Mouse (Mus musculus) granulocyte monocyte progenitor cell, adult 5-6 weeks (primary cell): ENCODE data around the gene Vps9d1. TPM values are rescaled to one million over a fixed set of nuclear protein-coding genes. Genes with fewer than 3 reads are reported as not detected.
"Not testable (repeated sequence)": the region's sequence is repeated elsewhere in the genome, so short reads cannot be mapped to it uniquely, and the experiment has no call there.

Source experiments
- ATAC-seq: replicated peaks from 2 replicates; pipeline ENCODE4 v1.8.0; 2016; ENCODE audit warnings: mild to moderate bottlenecking, moderate TSS enrichment, inconsistent platforms; ENCODE audit not compliant: poor library complexity, severe bottlenecking
- total RNA-seq, 2 experiments: library from RNA; stranded (forward) in 1 of 2; stranded (reverse) in 1 of 2; fragments of 200-712, 200-1000 nt in 1 of 2; fragments of >200 nt in 1 of 2; fragmentation: Nextera tagmentation in 1 of 2; gene quantifications; 2 replicates each; pipeline ENCODE4 v1.2.3; 2014 to 2017

Gene Vps9d1
- total RNA-seq, 2 experiments from 2014 or later = 19.6 to 20.8 TPM

DNA sequence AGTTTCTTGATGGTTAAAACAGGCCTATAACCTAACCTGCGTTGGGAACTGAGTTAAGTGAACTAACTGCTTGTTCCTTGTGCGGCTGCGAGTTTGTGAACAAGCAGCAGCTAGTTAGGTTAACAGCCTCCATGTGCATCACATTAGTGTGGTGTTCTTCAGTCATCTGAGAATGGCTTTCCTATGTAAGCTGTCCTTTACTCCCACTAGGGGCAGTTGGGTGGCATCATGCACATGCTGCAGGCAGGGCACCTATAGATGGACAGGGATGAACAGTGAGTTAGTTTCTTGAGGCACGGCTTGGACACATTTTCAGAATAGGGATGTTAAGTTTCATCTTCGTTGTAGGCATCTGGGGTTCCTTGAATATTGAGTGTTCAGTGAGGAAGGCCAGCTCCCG, 1.0 kb upstream of the Vps9d1 start:
- ATAC-seq = no peak

DNA sequence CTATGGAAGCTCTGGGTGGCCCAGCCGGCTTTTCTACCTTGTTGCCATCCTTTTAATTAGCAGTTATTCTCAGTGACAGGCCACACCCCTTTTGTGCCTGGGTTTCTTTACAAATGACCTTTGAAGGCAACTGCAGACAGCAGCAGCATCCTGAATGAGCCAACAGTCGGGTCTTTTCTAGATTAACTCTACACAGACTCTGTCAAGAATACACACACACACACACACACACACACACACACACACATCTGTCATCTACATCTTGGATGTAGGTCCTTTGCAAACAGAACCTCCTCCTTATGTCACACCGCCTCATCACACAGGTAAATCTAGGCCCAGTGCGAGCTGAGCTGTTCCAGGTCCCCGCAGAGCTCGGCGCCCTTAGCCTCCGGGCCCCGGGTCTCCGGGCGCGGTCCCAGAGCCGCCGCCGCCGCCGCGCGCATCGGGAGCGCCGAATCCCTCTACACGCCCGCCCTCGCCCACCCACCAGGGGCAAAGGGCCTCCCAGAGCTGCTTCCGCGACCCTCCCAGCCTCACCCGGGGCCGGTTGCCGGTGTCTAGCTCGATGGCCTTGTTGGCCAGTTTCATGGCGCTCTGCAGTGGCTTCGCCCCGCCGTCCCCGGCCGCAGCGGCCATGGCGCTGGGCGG, 573 bp downstream of the Vps9d1 start:
- ATAC-seq = no peak

DNA sequence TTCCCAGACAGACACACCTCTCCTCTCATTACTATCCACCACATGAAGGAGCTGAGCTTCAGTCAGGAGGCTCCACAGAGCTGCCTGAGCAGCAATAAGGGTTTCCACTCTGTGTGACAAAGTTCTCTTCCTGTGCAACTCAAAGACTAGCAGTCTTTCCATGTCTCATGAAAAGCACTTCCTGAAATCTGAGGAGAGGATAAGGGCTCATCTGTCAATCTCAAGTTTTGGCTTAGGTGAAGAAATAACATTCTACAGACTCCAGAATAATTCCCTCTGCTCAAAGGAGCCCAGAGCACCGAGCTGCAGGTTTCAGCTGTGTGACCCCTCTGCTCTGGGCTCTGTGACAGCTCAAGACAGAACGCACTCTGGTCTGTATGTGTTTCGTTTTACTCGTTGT, 1.2 kb downstream of the Vps9d1 start:
- peak; percentile 28; the same call in 1 of the 2 replicates for ATAC-seq

DNA sequence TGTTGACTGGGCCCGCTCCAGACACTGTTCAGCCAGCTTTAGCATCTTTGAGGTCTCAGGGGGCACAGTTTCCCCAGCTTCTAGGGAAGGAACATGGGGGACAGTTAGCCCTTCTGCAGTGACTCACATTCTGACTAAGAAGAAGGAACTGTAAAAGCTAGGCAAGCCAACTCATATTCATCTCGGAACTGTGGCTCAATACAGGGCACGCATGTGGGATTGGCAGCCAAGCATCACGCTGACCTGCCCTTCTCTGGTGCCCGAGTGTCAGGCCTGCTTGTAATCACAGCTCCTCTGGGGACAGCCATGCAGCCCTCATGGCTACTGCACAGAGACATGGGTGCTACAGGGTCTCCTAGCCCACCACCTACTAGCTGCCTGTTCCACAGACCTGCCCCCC, 3.2 kb downstream of the Vps9d1 start:
- no peak for ATAC-seq

GRCm38 (mm10) chr8:123248596-123248995, 5.6 kb downstream of the Vps9d1 start:
- ATAC-seq = peak; percentile 75

- no peak for ATAC-seq
Observed at GRCm38 (mm10) chr8:123247748-123248147, 6.4 kb downstream of the Vps9d1 start.

DNA sequence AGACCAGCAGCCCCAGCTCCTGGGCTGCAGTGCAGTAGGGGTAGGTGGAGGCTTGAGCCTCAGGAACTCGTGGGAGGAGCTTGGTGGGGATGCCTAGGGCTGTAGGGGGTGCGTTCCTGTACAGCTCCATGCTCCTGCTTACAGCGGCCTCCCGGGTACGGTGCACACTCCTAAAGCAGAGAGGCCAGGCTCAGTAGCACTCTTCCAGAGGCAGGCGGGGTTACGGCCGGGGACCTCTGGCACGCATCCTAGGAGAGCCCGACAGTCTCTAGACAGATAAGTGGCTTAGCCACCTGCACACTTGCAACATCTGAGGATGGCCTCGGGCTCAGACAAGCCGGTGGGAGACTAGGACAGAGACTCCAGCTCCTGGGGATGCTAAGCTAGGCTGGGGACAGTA, 8.6 kb downstream of the Vps9d1 start:
- ATAC-seq = no peak

DNA sequence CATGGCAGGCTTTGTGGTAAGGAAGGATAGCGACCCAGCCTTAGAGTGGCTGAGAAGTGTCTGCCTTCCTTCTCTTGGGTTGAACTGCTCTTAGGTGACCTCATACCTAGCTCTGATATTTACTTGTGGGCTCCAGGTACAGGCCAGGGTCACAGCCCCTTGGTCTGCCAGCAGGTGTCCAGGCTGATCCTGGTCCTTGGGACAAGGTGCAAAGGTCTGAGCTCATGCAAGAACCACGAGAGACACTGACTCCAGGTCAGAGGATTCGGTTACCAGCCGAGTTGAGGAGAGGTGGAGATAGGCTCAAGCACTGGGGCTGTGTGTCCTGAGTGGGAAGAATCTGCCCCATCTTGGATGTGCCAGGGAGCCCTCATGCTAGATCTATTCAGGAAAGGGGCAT, 9.8 kb downstream of the Vps9d1 start:
- no peak for ATAC-seq

GRCm38 (mm10) chr8:123243053-123243452, 11.1 kb downstream of the Vps9d1 start:
- ATAC-seq = no peak

DNA sequence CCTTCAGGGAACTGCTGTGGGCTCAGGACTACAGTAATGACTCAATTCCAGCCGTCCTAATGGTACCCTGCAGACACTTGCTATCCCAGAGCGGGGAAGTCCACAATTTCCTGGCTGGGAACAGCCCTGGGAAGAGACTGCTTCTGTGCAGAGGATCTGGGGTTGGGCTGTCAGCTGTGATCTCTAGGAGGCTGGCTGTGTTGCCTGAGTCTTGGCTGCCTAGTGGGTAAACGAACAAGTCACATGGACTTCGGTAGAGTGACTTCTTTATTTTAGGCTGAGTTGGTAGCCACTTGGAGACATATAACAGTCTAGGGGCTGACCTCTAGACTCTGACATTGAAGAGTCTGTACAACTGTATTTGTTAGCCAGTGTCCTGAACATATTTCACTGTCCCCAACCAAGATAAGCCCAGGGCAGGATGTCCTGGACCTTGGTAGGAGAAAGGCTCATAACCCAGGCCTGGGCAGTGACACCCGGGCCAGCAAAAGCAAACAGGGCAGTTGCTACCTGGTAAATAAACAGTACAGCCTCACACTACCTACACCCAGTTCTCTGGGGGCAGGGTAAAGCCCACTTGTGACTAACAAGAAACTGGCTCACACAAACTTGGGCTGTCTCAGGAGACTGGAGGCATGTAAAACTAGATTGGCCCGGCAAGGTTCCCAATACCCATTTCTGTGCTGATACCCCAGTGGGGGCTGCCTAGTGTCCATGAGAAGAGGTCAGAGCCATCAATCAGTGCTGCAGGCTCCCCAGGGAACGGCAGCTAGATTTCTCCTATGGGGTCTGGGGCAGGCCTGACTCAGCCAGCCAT, 11.8 kb downstream of the Vps9d1 start:
- ATAC-seq = no peak

- ATAC-seq = no peak
Observed at GRCm38 (mm10) chr8:123239398-123239797, 14.8 kb downstream of the Vps9d1 start.

GRCm38 (mm10) chr8:123235520-123236497, 18.3 kb downstream of the Vps9d1 start, which contains the start of gene Spata2l:
Gene Spata2l, minus strand, starts transcription at chr8:123236233.
- ATAC-seq = peak; percentile 94

DNA sequence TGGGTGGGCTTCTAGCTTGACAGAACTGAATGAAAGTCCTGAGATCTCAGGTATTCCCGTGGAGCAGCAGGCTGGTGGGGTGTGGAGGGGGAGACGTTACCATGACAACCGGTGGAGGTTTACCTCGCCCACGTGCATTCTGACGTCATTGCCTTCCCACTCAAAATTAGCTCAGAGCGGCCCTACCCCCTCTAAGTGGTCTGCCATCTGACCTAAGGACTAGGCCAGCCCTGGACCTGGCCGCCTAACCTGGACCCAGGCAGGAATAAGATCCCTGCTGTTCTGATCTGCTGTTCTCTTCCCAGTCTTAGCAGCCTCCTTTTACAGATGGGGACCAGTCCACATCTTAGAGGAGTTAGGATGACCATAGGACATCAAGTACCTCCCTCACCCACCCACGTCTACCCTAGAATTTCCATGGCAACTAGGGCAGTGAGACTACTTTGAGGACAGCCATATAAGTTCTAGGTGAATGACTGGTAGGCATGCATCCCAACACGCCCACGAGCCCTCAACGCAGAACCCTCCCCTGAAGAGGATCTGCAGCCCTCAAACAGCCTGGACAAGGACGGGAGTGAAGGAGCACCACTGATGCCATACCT, 19.1 kb downstream of the Vps9d1 start:
- ATAC-seq = no peak; the same call in 1 of the 2 replicates

- ATAC-seq = no peak
Observed at GRCm38 (mm10) chr8:123233760-123234159, 20.4 kb downstream of the Vps9d1 start.

GRCm38 (mm10) chr8:123233300-123233699, 20.8 kb downstream of the Vps9d1 start:
- no peak for ATAC-seq

DNA sequence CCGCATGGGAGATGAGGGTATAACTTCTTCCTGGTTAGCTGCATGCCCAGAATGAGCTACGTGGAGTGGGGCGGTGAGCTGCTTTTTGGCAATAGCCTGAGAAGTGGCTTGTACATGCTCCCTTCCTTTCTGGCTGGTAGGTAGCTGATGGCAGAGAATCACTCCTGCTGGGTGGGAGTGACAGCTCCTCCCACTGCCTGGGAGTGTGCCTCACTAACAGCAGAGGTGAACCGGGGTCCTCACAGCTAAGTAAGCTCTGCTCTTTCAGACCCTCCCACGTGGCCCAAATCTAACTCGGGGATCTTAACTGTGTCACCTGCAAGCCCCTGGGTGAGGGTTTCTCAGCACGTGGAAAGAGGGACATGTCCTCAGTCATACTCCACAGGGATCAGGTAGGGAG, 21.6 kb downstream of the Vps9d1 start:
- ATAC-seq = no peak

DNA sequence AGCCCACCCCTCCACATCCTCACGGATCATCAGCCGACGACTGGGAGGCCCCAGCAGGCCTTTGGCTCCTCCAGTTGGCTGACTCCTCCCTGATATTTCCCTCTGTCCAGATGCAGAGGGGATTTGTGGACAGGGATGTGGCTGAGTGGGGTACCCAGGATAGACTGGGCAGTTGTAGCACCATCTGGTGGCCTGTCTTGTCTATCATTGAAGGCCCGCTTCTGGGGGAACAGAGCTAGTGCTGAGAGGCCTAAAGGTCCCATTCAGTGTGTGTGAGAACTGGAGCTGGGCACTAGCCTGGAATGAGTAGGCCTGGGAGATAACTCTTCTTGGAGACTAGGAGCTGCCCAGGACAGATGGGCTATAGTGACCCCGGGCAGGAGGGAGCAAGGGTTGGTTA, 22.4 kb downstream of the Vps9d1 start:
- no peak for ATAC-seq

DNA sequence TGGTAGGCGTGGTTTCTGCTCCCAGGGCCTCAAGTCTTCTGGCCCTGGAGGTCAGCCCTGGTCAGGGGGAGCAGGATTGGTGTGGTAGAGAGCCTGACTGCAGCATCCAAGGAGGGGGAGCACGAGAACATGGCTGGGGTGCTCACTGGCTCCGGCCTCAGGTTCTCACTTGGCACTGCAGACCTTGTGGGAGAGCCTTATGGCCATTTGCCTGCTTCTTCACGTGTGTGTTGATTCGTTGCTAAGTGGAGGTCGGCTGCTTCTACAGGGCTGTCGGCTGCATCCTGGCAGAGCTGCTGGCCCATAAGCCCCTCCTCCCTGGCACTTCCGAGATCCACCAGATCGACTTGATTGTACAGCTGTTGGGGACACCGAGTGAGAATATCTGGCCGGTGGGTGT, 23.8 kb downstream of the Vps9d1 start:
- not testable (repeated sequence) for ATAC-seq

- no peak for ATAC-seq
Observed at GRCm38 (mm10) chr8:123228416-123228815, 25.7 kb downstream of the Vps9d1 start.
